Mouse (Mus musculus): ENCODE data around the gene 2410002F23Rik.

DNA sequence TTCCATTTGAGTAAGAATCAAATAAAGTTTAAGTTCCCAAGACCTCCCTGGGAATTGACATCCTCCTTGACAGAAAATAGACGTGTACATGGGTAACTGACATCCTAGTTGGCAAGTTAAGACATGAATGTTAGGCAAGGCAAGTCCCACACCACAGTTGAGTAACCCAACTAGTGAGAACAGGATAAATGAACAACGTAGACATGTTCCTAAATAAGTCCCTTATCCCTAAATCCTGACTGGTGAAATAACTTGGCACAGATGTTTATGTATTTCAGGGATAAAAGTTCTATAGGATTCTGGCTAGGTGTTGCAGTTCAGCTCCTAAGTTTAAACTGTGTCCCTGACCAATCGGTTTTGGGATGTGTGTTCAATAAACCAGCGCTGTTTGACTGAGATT is 44.5 kb downstream of the 2410002F23Rik start:
- TF ChIP-seq CHD2 (IDR thresholded peaks at IDR 0.05; ENCODE audit: low read depth, low read length) (no peak), HCFC1 (IDR thresholded peaks at IDR 0.05; ENCODE audit: borderline replicate concordance, insufficient read depth, low read length) (no peak), MAFK (IDR thresholded peaks at IDR 0.05; ENCODE audit: insufficient read depth, low read depth, low read length) (no peak)

All from ES-E14 (cell line).